Mouse (Mus musculus) ES-E14 (cell line): ENCODE measurements around the gene Sema5a. TPM values are rescaled to one million over a fixed set of nuclear protein-coding genes. Genes with fewer than 3 reads are reported as not detected.

Experiments
- DNase-seq: peaks from one replicate; pipeline ENCODE4 v3.0.0-alpha.2; 2013; ENCODE audit warnings: low read depth, low spot score
- H3K27ac ChIP-seq: 2 replicates; pipeline ENCODE4 v1.5.1; 2012; ENCODE audit warnings: low read depth, mild to moderate bottlenecking, low read length, moderate library complexity, mixed read lengths; ENCODE audit not compliant: poor library complexity, insufficient read depth, severe bottlenecking
- H3K36me3 ChIP-seq: 2 replicates; pipeline ENCODE4 v1.6.1; 2012; ENCODE audit warnings: mild to moderate bottlenecking, low read length, moderate library complexity, mixed read lengths; ENCODE audit not compliant: control insufficient read depth, poor library complexity, insufficient read depth, severe bottlenecking
- H3K4me1 ChIP-seq, 2 experiments: fragments of 150-350 bp in 1 of 2; sonication (generic) in 1 of 2; 2 replicates each; pipeline ENCODE4 v1.6.1; 2012; ENCODE audit warnings: low read length in 2 of 2, mild to moderate bottlenecking in 1 of 2, mixed read lengths in 1 of 2; ENCODE audit not compliant: control insufficient read depth in 2 of 2, insufficient read depth in 2 of 2, poor library complexity in 1 of 2
- H3K4me3 ChIP-seq, 2 experiments: fragments of 150-350 bp in 1 of 2; sonication (generic) in 1 of 2; 2 replicates each; pipeline ENCODE4 v1.5.1; 2012; ENCODE audit warnings: low read length in 2 of 2, low read depth in 1 of 2, mild to moderate bottlenecking in 1 of 2, mixed read lengths in 1 of 2; ENCODE audit not compliant: insufficient read depth in 1 of 2, poor library complexity in 1 of 2, severe bottlenecking in 1 of 2
- H3K9ac ChIP-seq: 2 replicates; pipeline ENCODE4 v1.6.1; 2012; ENCODE audit warnings: low read depth, mild to moderate bottlenecking, low read length, mixed read lengths; ENCODE audit not compliant: poor library complexity, insufficient read depth, severe bottlenecking
- H3K9me3 ChIP-seq: fragments of 150-350 bp; sonication (generic); 2 replicates; pipeline ENCODE4 v1.6.1; 2012; ENCODE audit warnings: low read depth, mild to moderate bottlenecking, low read length; ENCODE audit not compliant: control insufficient read depth, insufficient read depth
- CHD2 ChIP-seq: IDR thresholded peaks from 2 replicates; pipeline ENCODE4 v1.6.1; 2014; ENCODE audit warnings: mild to moderate bottlenecking, low read depth, low read length, inconsistent platforms
- HCFC1 ChIP-seq: IDR thresholded peaks from 2 replicates; pipeline ENCODE4 v1.6.1; 2012; ENCODE audit warnings: low read length, inconsistent platforms, borderline replicate concordance; ENCODE audit not compliant: insufficient read depth
- MAFK ChIP-seq: IDR thresholded peaks from 2 replicates; pipeline ENCODE4 v1.6.1; 2014; ENCODE audit warnings: mild to moderate bottlenecking, low read depth, low read length, inconsistent platforms; ENCODE audit not compliant: insufficient read depth
- ZC3H11A ChIP-seq: IDR thresholded peaks from 2 replicates; pipeline ENCODE4 v1.6.1; 2012; ENCODE audit warnings: low read depth, mild to moderate bottlenecking, inconsistent platforms, low read length, borderline replicate concordance
- ZNF384 ChIP-seq: IDR thresholded peaks from 2 replicates; pipeline ENCODE4 v1.6.1; 2012; ENCODE audit warnings: low read depth, low read length, inconsistent platforms
- in situ Hi-C, 2 experiments: fragments of 600-800 bp; cut with MboI; formaldehyde crosslinking; loops; one replicate each; pipeline ENCODE4 v1.15.1; 2025; ENCODE audit warnings: low sequenced_read_pairs in 2 of 2, inconsistent platforms in 1 of 2; ENCODE audit not compliant: unreplicated experiment in 2 of 2
- total RNA-seq: library from RNA; depleted of rRNA; stranded (reverse); fragments of 300-350 nt; gene quantifications from 2 replicates; pipeline ENCODE4 v1.2.3, GENCODE M21; 2012; rRNA removed

Gene Sema5a
- total RNA-seq = 2.5 and 2.7 TPM in 2 replicates

- DNase-seq = peak; percentile 40
- Histone ChIP-seq H3K36me3 (no peaks in the 10 kb centered on the region), H3K27ac (no peak within 1 kb of the TSS), H3K4me1 (no peaks in the 10 kb centered on the region), H3K4me3 (peak within 1 kb of the TSS; percentile 71 to 79), H3K9ac (peak within 1 kb of the TSS; percentile 70), H3K9me3 (no peaks in the 10 kb centered on the region)
- TF ChIP-seq CHD2 (no peak), MAFK (no peak), ZC3H11A (no peak), HCFC1 (no peak), ZNF384 (no peak)
- in situ Hi-C loops = no loop called here
Measured at GRCm38 (mm10) chr15:32244344-32244955, at the start of gene Sema5a. Gene Sema5a (plus strand): TSS chr15:32244810.

GRCm38 (mm10) chr15:32198076-32198475 lies 46.5 kb upstream of the Sema5a start:
- DNase-seq = no peak

GRCm38 (mm10) chr15:32198561-32198960 lies 46.0 kb upstream of the Sema5a start:
- DNase-seq = no peak
- Histone ChIP-seq H3K9me3 (no peaks in the 10 kb centered on the region), H3K4me3 (no peak overlapping the region), H3K9ac (no peak overlapping the region), H3K36me3 (no peaks in the 10 kb centered on the region), H3K4me1 (no peaks in the 10 kb centered on the region), H3K27ac (no peak overlapping the region)
- no peak for TF ChIP-seq CHD2
- no peak for TF ChIP-seq ZC3H11A
- no peak for TF ChIP-seq ZNF384
- TF ChIP-seq MAFK = no peak
- TF ChIP-seq HCFC1 = no peak
- in situ Hi-C loops = no loop called here

More at GRCm38 (mm10) chr15:32198076-32198475, 46.5 kb upstream of the Sema5a start:
- no peaks in the 10 kb centered on the region for H3K4me1 ChIP-seq
- no peak overlapping the region for H3K27ac ChIP-seq
- H3K4me3 ChIP-seq = no peak overlapping the region
- no peaks in the 10 kb centered on the region for H3K36me3 ChIP-seq
- H3K9ac ChIP-seq = no peak overlapping the region
- in situ Hi-C loops = no loop called here
- no peak for TF ChIP-seq ZC3H11A
- TF ChIP-seq HCFC1 = no peak
- no peak for TF ChIP-seq MAFK
- H3K9me3 ChIP-seq = no peaks in the 10 kb centered on the region

GRCm38 (mm10) chr15:32203242-32203641 lies 41.4 kb upstream of the Sema5a start:
- Histone ChIP-seq H3K9me3 (no peaks in the 10 kb centered on the region), H3K4me1 (no peaks in the 10 kb centered on the region), H3K9ac (no peak overlapping the region), H3K4me3 (no peak overlapping the region), H3K27ac (no peak overlapping the region), H3K36me3 (no peaks in the 10 kb centered on the region)
- in situ Hi-C loops = no loop called here
- TF ChIP-seq CHD2 (no peak), HCFC1 (no peak), ZNF384 (no peak), ZC3H11A (no peak), MAFK (no peak)
- no peak for DNase-seq
